Mouse (Mus musculus) midbrain, embryonic 13.5 days (tissue): ENCODE measurements around the gene Ldlrad3. TPM values are rescaled to one million over a fixed set of nuclear protein-coding genes. Genes with fewer than 3 reads are reported as not detected.

Source experiments
- ATAC-seq: fragments of 200-750 bp; cut with Nextera tagmentation; 2 replicates; pipeline ENCODE4 v1.8.0; 2017; ENCODE audit warnings: mild to moderate bottlenecking, moderate TSS enrichment, moderate library complexity
- H3K27ac ChIP-seq: fragments of 300-500 bp; sonication (generic); 2 replicates; pipeline ENCODE4 v1.5.1; 2015; ENCODE audit warnings: inconsistent platforms, mild to moderate bottlenecking, moderate library complexity
- H3K27me3 ChIP-seq: fragments of 300-500 bp; sonication (generic); 2 replicates; pipeline ENCODE4 v1.6.1; 2015; ENCODE audit warnings: mild to moderate bottlenecking, inconsistent platforms
- H3K36me3 ChIP-seq: fragments of 300-500 bp; sonication (generic); 2 replicates; pipeline ENCODE4 v1.6.1; 2015; ENCODE audit warnings: mild to moderate bottlenecking, inconsistent platforms
- H3K4me1 ChIP-seq: fragments of 300-500 bp; sonication (generic); replicated peaks from 2 replicates; pipeline ENCODE4 v1.6.1; 2015; ENCODE audit warnings: inconsistent platforms
- H3K4me2 ChIP-seq: fragments of 300-500 bp; sonication (generic); replicated peaks from 2 replicates; pipeline ENCODE4 v1.6.1; 2015; ENCODE audit warnings: moderate library complexity, mild to moderate bottlenecking, inconsistent platforms
- H3K4me3 ChIP-seq: fragments of 300-500 bp; sonication (generic); replicated peaks from 2 replicates; pipeline ENCODE4 v1.5.1; 2015; ENCODE audit warnings: mild to moderate bottlenecking, inconsistent platforms
- H3K9ac ChIP-seq: fragments of 300-500 bp; sonication (generic); replicated peaks from 2 replicates; pipeline ENCODE4 v1.6.1; 2015; ENCODE audit warnings: mild to moderate bottlenecking, inconsistent platforms
- H3K9me3 ChIP-seq: fragments of 300-500 bp; sonication (generic); 2 replicates; pipeline ENCODE4 v1.6.1; 2016; ENCODE audit warnings: mild to moderate bottlenecking, inconsistent platforms
- WGBS: fragments of 180-500 bp; shearing (Covaris S2); methylation state at CpG from one replicate; pipeline ENCODE4 v1.1.7; 2015; 5-methylcytosine and 5-hydroxymethylcytosine counted together
- polyA plus RNA-seq: library from polyadenylated mRNA; unstranded; fragments of >200 nt; fragmentation: Nextera tagmentation; extraction: Ambion mirVana; gene quantifications from 2 replicates; pipeline ENCODE4 v1.2.1, GENCODE M21; 2015

Gene Ldlrad3
- polyA plus RNA-seq, 1 experiment from 2014 or later, result 41.6 TPM

- 72% methylated on average over 11 of the region's 11 CpGs for WGBS
- H3K9me3 ChIP-seq, result no peaks in the 10 kb centered on the region
- H3K36me3 ChIP-seq, result no peaks in the 10 kb centered on the region
- no peak overlapping the region for H3K4me2 ChIP-seq
- no peaks in the 10 kb centered on the region for H3K27me3 ChIP-seq
- no peak for ATAC-seq
- no peak overlapping the region for H3K9ac ChIP-seq
- H3K4me3 ChIP-seq, result no peak overlapping the region
- H3K4me1 ChIP-seq, result peaks cover 88% of the 10 kb centered on the region
- peak overlapping the region; percentile 19; the same call in 1 of the 2 replicates for H3K27ac ChIP-seq
Observed at GRCm38 (mm10) chr2:102034513-102034879, 151.7 kb downstream of the Ldlrad3 start.

- Histone ChIP-seq H3K4me1 (peaks cover 88% of the 10 kb centered on the region), H3K9me3 (no peaks in the 10 kb centered on the region), H3K36me3 (no peaks in the 10 kb centered on the region), H3K9ac (no peak overlapping the region), H3K27me3 (no peaks in the 10 kb centered on the region), H3K4me2 (no peak overlapping the region), H3K4me3 (no peak overlapping the region), H3K27ac (peak overlapping the region; percentile 19; the same call in 1 of the 2 replicates)
- no peak for ATAC-seq
- 64% methylated on average over 9 of the region's 9 CpGs for WGBS
Observed at GRCm38 (mm10) chr2:102033818-102034512, 152.2 kb downstream of the Ldlrad3 start.

GRCm38 (mm10) chr2:102032713-102033343, 153.4 kb downstream of the Ldlrad3 start:
- Histone ChIP-seq H3K27ac (peak overlapping the region; percentile 44), H3K4me2 (no peak overlapping the region), H3K4me1 (peaks cover 76% of the 10 kb centered on the region), H3K4me3 (no peak overlapping the region), H3K27me3 (no peaks in the 10 kb centered on the region), H3K9me3 (no peaks in the 10 kb centered on the region), H3K9ac (no peak overlapping the region), H3K36me3 (no peaks in the 10 kb centered on the region)
- WGBS, result 65% methylated on average over 9 of the region's 9 CpGs
- peak; percentile 5; the same call in 1 of the 2 replicates for ATAC-seq

GRCm38 (mm10) chr2:102030652-102031051, 155.5 kb downstream of the Ldlrad3 start:
- Histone ChIP-seq H3K9me3 (no peaks in the 10 kb centered on the region), H3K4me3 (no peak overlapping the region), H3K4me2 (no peak overlapping the region), H3K4me1 (peaks cover 62% of the 10 kb centered on the region), H3K27me3 (no peaks in the 10 kb centered on the region), H3K27ac (peak overlapping the region; percentile 74; the same call in 1 of the 2 replicates), H3K36me3 (no peaks in the 10 kb centered on the region), H3K9ac (no peak overlapping the region)
- 18% methylated on average over 5 of the region's 5 CpGs for WGBS
- peak; percentile 43; the same call in 1 of the 2 replicates for ATAC-seq

- no peaks in the 10 kb centered on the region for H3K9me3 ChIP-seq
- H3K27me3 ChIP-seq, result no peaks in the 10 kb centered on the region
- no peaks in the 10 kb centered on the region for H3K36me3 ChIP-seq
- peak; percentile 18; the same call in 1 of the 2 replicates for ATAC-seq
- H3K27ac ChIP-seq, result peak overlapping the region; percentile 74
- H3K4me2 ChIP-seq, result no peak overlapping the region
- peaks cover 57% of the 10 kb centered on the region for H3K4me1 ChIP-seq
- WGBS, result 79% methylated on average over 6 of the region's 6 CpGs
- H3K4me3 ChIP-seq, result no peak overlapping the region
- H3K9ac ChIP-seq, result no peak overlapping the region
Observed at GRCm38 (mm10) chr2:102030152-102030551, 156.0 kb downstream of the Ldlrad3 start.

- H3K4me1 ChIP-seq, result peaks cover 56% of the 10 kb centered on the region
- H3K27me3 ChIP-seq, result no peaks in the 10 kb centered on the region
- WGBS, result 51% methylated on average over 5 of the region's 5 CpGs
- peak overlapping the region; percentile 74 for H3K27ac ChIP-seq
- H3K9ac ChIP-seq, result no peak overlapping the region
- ATAC-seq, result peak; percentile 28; the same call in 1 of the 2 replicates
- no peaks in the 10 kb centered on the region for H3K36me3 ChIP-seq
- H3K9me3 ChIP-seq, result no peaks in the 10 kb centered on the region
- H3K4me3 ChIP-seq, result no peak overlapping the region
- H3K4me2 ChIP-seq, result no peak overlapping the region
Observed at GRCm38 (mm10) chr2:102029682-102030081, 156.5 kb downstream of the Ldlrad3 start.

- WGBS, result 66% methylated on average over 7 of the region's 7 CpGs
- no peak for ATAC-seq
- no peak overlapping the region for H3K4me2 ChIP-seq
- peak overlapping the region; percentile 22; the same call in 1 of the 2 replicates for H3K27ac ChIP-seq
- H3K4me3 ChIP-seq, result no peak overlapping the region
- H3K9ac ChIP-seq, result no peak overlapping the region
- H3K36me3 ChIP-seq, result no peaks in the 10 kb centered on the region
- no peaks in the 10 kb centered on the region for H3K27me3 ChIP-seq
- H3K4me1 ChIP-seq, result peaks cover 44% of the 10 kb centered on the region
- no peaks in the 10 kb centered on the region for H3K9me3 ChIP-seq
Observed at GRCm38 (mm10) chr2:102027265-102027664, 158.9 kb downstream of the Ldlrad3 start.

GRCm38 (mm10) chr2:102026156-102026555, 160.0 kb downstream of the Ldlrad3 start:
- Histone ChIP-seq H3K27me3 (no peaks in the 10 kb centered on the region), H3K36me3 (no peaks in the 10 kb centered on the region), H3K4me3 (no peak overlapping the region), H3K4me2 (no peak overlapping the region), H3K4me1 (peaks cover 53% of the 10 kb centered on the region), H3K9ac (no peak overlapping the region), H3K9me3 (no peaks in the 10 kb centered on the region), H3K27ac (no peak overlapping the region)
- ATAC-seq, result no peak
- 93% methylated on average over 9 of the region's 9 CpGs for WGBS

GRCm38 (mm10) chr2:102024483-102024882, 161.7 kb downstream of the Ldlrad3 start:
- Histone ChIP-seq H3K4me2 (no peak overlapping the region), H3K4me3 (no peak overlapping the region), H3K36me3 (no peaks in the 10 kb centered on the region), H3K9ac (no peak overlapping the region), H3K27me3 (no peaks in the 10 kb centered on the region), H3K9me3 (no peaks in the 10 kb centered on the region), H3K27ac (0 out of 2 replicates have a peak overlapping the region, but pooled peaks have one; percentile 41), H3K4me1 (peaks cover 48% of the 10 kb centered on the region)
- 85% methylated on average over 8 of the region's 8 CpGs for WGBS
- ATAC-seq, result 0 out of 2 replicates have a peak, but pooled peaks have one; percentile 13

- peak overlapping the region; percentile 73 for H3K27ac ChIP-seq
- H3K4me2 ChIP-seq, result no peak overlapping the region
- peaks cover 36% of the 10 kb centered on the region for H3K4me1 ChIP-seq
- H3K9ac ChIP-seq, result no peak overlapping the region
- H3K36me3 ChIP-seq, result no peaks in the 10 kb centered on the region
- 0 out of 2 replicates have a peak, but pooled peaks have one; percentile 32 for ATAC-seq
- H3K4me3 ChIP-seq, result no peak overlapping the region
- 37% methylated on average over 11 of the region's 11 CpGs for WGBS
- no peaks in the 10 kb centered on the region for H3K27me3 ChIP-seq
- H3K9me3 ChIP-seq, result no peaks in the 10 kb centered on the region
Observed at GRCm38 (mm10) chr2:102021371-102022084, 164.7 kb downstream of the Ldlrad3 start.

- peaks cover 40% of the 10 kb centered on the region for H3K4me1 ChIP-seq
- H3K9ac ChIP-seq, result no peak overlapping the region
- H3K4me3 ChIP-seq, result no peak overlapping the region
- H3K27me3 ChIP-seq, result no peaks in the 10 kb centered on the region
- 89% methylated on average over 3 of the region's 3 CpGs for WGBS
- no peaks in the 10 kb centered on the region for H3K36me3 ChIP-seq
- no peak overlapping the region for H3K27ac ChIP-seq
- no peak for ATAC-seq
- no peak overlapping the region for H3K4me2 ChIP-seq
- H3K9me3 ChIP-seq, result no peaks in the 10 kb centered on the region
Observed at GRCm38 (mm10) chr2:102020546-102020945, 165.6 kb downstream of the Ldlrad3 start.
